Mouse (Mus musculus) liver, embryonic 14.5 days (tissue): ENCODE results near the gene Zdhhc17. TPM values are rescaled to one million over a fixed set of nuclear protein-coding genes. Genes with fewer than 3 reads are reported as not detected.

Source experiments
- ATAC-seq: fragments of 200-750 bp; cut with Nextera tagmentation; 2 replicates; pipeline ENCODE4 v1.8.0; 2017; ENCODE audit warnings: moderate number of reproducible peaks, mild to moderate bottlenecking, moderate library complexity; ENCODE audit not compliant: insufficient read depth
- DNase-seq, 3 experiments: peaks; one replicate each; pipeline ENCODE4 v3.0.0-alpha.2; 2012 to 2013; ENCODE audit warnings: low read depth in 3 of 3, low spot score in 3 of 3
- H3K27ac ChIP-seq: fragments of 300-500 bp; sonication (generic); 2 replicates; pipeline ENCODE4 v1.5.1; 2014; ENCODE audit warnings: moderate library complexity, mild to moderate bottlenecking, control low read depth, inconsistent platforms
- H3K27me3 ChIP-seq: fragments of 300-500 bp; sonication (generic); 2 replicates; pipeline ENCODE4 v1.6.1; 2014; ENCODE audit warnings: mild to moderate bottlenecking, low read length, moderate library complexity; ENCODE audit not compliant: control insufficient read depth, insufficient read depth
- H3K36me3 ChIP-seq: fragments of 300-500 bp; sonication (generic); replicated peaks from 2 replicates; pipeline ENCODE4 v1.6.1; 2014; ENCODE audit warnings: low read depth; ENCODE audit not compliant: control insufficient read depth, insufficient read depth
- H3K4me1 ChIP-seq, 2 experiments: fragments of 200-500 bp in 1 of 2; fragments of 300-500 bp in 1 of 2; sonication (generic) in 1 of 2; replicated peaks; 2 replicates each; pipeline ENCODE4 v1.6.1; 2012 to 2014; ENCODE audit warnings: antibody characterized with exemption in 1 of 2, inconsistent platforms in 1 of 2, low read length in 1 of 2; ENCODE audit not compliant: control insufficient read depth in 2 of 2, insufficient read depth in 2 of 2
- H3K4me2 ChIP-seq: fragments of 300-500 bp; sonication (generic); 2 replicates; pipeline ENCODE4 v1.6.1; 2014; ENCODE audit warnings: low read depth, mild to moderate bottlenecking, control low read depth, moderate library complexity
- H3K4me3 ChIP-seq, 2 experiments: fragments of 200-500 bp in 1 of 2; fragments of 300-500 bp in 1 of 2; sonication (generic) in 1 of 2; 2 replicates each; pipeline ENCODE4 v1.5.1; 2012 to 2014; ENCODE audit warnings: low read depth in 2 of 2, low read length in 2 of 2, mild to moderate bottlenecking in 2 of 2, control low read depth in 1 of 2, inconsistent platforms in 1 of 2, moderate library complexity in 1 of 2; ENCODE audit not compliant: insufficient read depth in 1 of 2
- H3K9ac ChIP-seq: fragments of 300-500 bp; sonication (generic); replicated peaks from 2 replicates; pipeline ENCODE4 v1.6.1; 2014; ENCODE audit warnings: mild to moderate bottlenecking, control low read depth, moderate library complexity
- H3K9me3 ChIP-seq: fragments of 300-500 bp; sonication (generic); 2 replicates; pipeline ENCODE4 v1.6.1; 2016; ENCODE audit warnings: low read length, mixed read lengths; ENCODE audit not compliant: control insufficient read depth
- CTCF ChIP-seq: IDR thresholded peaks from 2 replicates; pipeline ENCODE4 v1.5.1; 2016; ENCODE audit warnings: antibody characterized with exemption, low read depth, control low read depth
- EP300 ChIP-seq: IDR thresholded peaks from 2 replicates; pipeline ENCODE4 v1.6.1; 2016; ENCODE audit warnings: antibody characterized with exemption, low read depth
- WGBS: fragments of 180-500 bp; shearing (Covaris S2); extraction: QIAGEN DNeasy Blood & Tissue Kit; methylation state at CpG from one replicate; pipeline ENCODE4 v1.1.7; 2014; ENCODE audit not compliant: insufficient replicate concordance; 5-methylcytosine and 5-hydroxymethylcytosine counted together
- polyA plus RNA-seq, 2 experiments: library from polyadenylated mRNA; depleted of rRNA in 1 of 2; stranded (reverse) in 1 of 2; unstranded in 1 of 2; fragments of >200 nt; fragmentation: Nextera tagmentation in 1 of 2; extraction: Ambion mirVana in 1 of 2; gene quantifications; 2 replicates each; pipeline versions ENCODE4 v1.2.1 to v1.2.3; 2012 to 2014

Gene Zdhhc17
- polyA plus RNA-seq, 2 experiments = 4.0 to 5.9 TPM

DNA sequence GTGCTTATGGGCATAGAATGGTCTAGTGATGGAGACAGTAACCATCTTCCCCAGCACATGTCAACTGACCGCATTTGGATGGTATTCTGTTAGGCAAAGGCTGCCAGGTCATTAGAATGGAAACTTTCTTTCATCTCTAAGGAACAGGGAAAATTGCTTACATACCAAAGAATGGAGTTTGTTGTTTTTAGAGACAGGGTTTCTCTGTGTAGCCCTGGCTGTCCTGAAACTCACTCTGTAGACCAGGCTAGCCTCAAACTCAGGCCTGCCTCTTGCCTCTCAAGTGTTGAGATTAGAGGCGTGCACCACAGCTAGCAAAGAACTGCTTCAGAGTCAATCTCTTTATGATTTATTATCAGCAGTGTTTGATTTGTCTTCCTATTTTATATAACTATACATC is 20.9 kb upstream of the Zdhhc17 start:
- H3K9me3 ChIP-seq = no peaks in the 10 kb centered on the region

DNA sequence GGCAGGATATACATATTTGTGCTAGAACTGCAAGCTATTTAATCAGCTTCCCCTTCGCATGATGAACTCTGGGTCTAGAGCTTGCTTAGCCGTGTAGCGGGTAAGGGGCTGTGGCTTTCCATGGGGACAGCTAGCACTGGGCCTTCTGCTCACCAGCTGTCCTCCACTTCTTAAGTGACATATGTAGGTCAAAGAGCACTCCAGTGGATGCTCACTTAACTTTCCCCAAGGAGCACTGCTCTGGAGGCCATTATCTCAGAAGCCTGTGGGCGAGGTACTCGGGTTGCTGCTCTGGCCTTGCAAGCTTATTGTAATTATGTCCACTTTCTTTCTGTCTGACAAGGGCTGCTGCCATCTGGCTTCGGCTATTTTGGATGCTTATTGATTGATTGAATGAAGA is 16.2 kb upstream of the Zdhhc17 start:
- H3K27ac ChIP-seq = no peak overlapping the region
- H3K9ac ChIP-seq = no peak overlapping the region
- ATAC-seq (no peak), DNase-seq (no peak)
- no peaks in the 10 kb centered on the region for H3K27me3 ChIP-seq
- 77% methylated on average over 6 of the region's 6 CpGs for WGBS
- H3K4me1 ChIP-seq = no peaks in the 10 kb centered on the region
- no peak overlapping the region for H3K4me3 ChIP-seq
- no peaks in the 10 kb centered on the region for H3K9me3 ChIP-seq
- no peaks in the 10 kb centered on the region for H3K36me3 ChIP-seq
- TF ChIP-seq CTCF = no peak
- no peak for TF ChIP-seq EP300
- H3K4me2 ChIP-seq = no peak overlapping the region

More for the DNA sequence above, 20.9 kb upstream of the Zdhhc17 start:
- Histone ChIP-seq H3K27ac (no peak overlapping the region), H3K4me1 (no peaks in the 10 kb centered on the region; a peak in 2 of 4 replicates), H3K9ac (no peak overlapping the region), H3K27me3 (no peaks in the 10 kb centered on the region), H3K4me2 (no peak overlapping the region), H3K4me3 (no peak overlapping the region), H3K36me3 (no peaks in the 10 kb centered on the region)
- no peak for ATAC-seq
- no peak for TF ChIP-seq EP300
- TF ChIP-seq CTCF = no peak
- 60% methylated on average over 2 of the region's 2 CpGs for WGBS
- no peak for DNase-seq

DNA sequence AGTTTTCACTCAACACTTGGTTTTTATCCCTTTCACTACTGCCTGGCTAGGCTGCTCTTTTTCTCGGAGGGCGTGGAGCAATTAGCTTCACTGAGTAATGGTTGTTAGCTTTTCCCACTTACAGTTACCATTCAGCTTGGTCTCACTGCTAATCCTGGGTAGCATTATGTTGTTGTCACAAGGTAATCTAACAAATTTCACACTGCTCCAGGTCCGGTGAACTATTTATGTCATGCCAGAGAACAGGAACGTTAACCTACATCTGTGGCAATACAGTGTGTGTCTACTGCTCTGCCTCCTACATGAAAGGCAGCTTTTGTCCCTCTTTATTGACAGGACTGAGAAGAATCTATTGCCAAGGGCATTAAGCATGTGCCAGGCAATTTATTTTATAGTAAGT is 14.8 kb upstream of the Zdhhc17 start:
- Histone ChIP-seq H3K27ac (no peak overlapping the region), H3K9me3 (no peaks in the 10 kb centered on the region), H3K4me3 (no peak overlapping the region), H3K9ac (no peak overlapping the region), H3K27me3 (no peaks in the 10 kb centered on the region), H3K36me3 (no peaks in the 10 kb centered on the region), H3K4me1 (no peaks in the 10 kb centered on the region), H3K4me2 (no peak overlapping the region)
- ATAC-seq (no peak), DNase-seq (no peak)
- TF ChIP-seq EP300 (no peak), CTCF (no peak)
- 80% methylated on average over 4 of the region's 4 CpGs for WGBS

DNA sequence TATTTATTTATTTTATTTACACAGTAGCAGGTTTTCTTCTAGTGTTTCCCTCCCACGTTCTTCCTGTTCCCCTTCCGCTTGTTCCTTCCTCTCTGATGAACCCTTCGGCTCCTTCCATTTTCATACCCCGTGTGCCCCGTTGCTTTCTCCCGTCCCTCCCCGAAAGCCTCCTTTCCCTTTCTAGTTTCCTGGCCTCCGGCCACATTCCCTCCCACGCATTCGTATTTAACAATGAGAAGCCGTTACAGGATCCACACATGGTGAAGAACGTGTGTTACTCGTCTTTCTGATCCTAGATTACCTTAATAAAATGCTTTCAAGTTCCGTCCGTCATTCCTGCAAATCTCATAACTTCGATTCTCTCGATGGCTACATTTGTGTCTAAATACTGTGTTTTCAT is 4.5 kb upstream of the Zdhhc17 start:
- TF ChIP-seq CTCF (no peak), EP300 (no peak)
- no peak overlapping the region for H3K4me2 ChIP-seq
- no peak for ATAC-seq
- no peak overlapping the region for H3K9ac ChIP-seq
- no peak for DNase-seq
- no peaks in the 10 kb centered on the region for H3K9me3 ChIP-seq
- no peaks in the 10 kb centered on the region for H3K36me3 ChIP-seq
- H3K4me3 ChIP-seq = no peak overlapping the region
- H3K27me3 ChIP-seq = peaks cover 21% of the 10 kb centered on the region
- peaks cover 4 to 7% of the 10 kb centered on the region in 2 experiments; a peak in 3 of 4 replicates for H3K4me1 ChIP-seq
- H3K27ac ChIP-seq = no peak overlapping the region
- WGBS = 67% methylated on average over 17 of the region's 17 CpGs

DNA sequence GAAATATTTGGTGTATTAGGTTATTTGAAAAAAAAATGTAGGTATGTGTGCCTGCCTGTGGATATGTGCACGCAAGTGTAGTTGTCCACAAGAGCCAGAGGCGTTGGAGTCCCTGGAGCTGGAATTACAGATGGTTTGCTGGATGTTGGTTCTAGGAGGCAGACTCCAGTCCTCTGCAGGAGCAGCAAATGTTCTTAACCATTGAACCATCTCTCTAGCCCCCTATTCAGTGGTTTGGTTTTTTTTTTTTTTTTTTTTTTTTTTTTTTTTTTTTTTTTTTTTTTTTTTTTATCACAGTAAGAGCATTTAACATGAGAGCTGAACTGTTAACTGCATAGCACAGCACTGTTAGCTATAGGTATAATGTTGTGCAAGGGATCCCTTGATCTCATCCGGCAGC is 3.3 kb upstream of the Zdhhc17 start:
- Histone ChIP-seq H3K4me3 (no peak overlapping the region), H3K9ac (no peak overlapping the region), H3K27ac (no peak overlapping the region), H3K27me3 (peaks cover 21% of the 10 kb centered on the region), H3K4me2 (no peak overlapping the region), H3K9me3 (no peaks in the 10 kb centered on the region), H3K36me3 (no peaks in the 10 kb centered on the region), H3K4me1 (peaks cover 8 to 9% of the 10 kb centered on the region in 2 experiments; a peak in 3 of 4 replicates)
- ATAC-seq = no peak
- TF ChIP-seq EP300 = no peak
- TF ChIP-seq CTCF = no peak
- WGBS = 83% methylated on average over 3 of the region's 3 CpGs
- no peak for DNase-seq
